Mouse (Mus musculus): ENCODE measurements at regions not wholly inside any gene's neighbourhood (a gene's known extent, or its start where the extent isn't known, plus 50 kb on each side); places are given as distances from the start of the nearest gene placed in this dataset.
"Not testable (repeated sequence)": the region's sequence is repeated elsewhere in the genome, so short reads cannot be mapped to it uniquely, and the experiment has no call there.

- DNase-seq = not testable (repeated sequence)
Observed at GRCm38 (mm10) chr10:51397016-51397415, 83.4 kb upstream of the Gm49339 start.

- DNase-seq = peak; percentile 80 to 85
Observed at GRCm38 (mm10) chr10:51405141-51405540, 75.3 kb upstream of the Gm49339 start.

- DNase-seq = no peak
Observed at GRCm38 (mm10) chr10:51412795-51413194, 67.6 kb upstream of the Gm49339 start.

- peak in 1 of 2 experiments; percentile 3 for DNase-seq
Observed at GRCm38 (mm10) chr10:51414512-51414911, 65.9 kb upstream of the Gm49339 start.

GRCm38 (mm10) chr10:51416723-51417122, 63.7 kb upstream of the Gm49339 start:
- DNase-seq = no peak

GRCm38 (mm10) chr10:51417221-51417911, 63.0 kb upstream of the Gm49339 start:
- no peak for DNase-seq

- no peak for DNase-seq
Observed at GRCm38 (mm10) chr10:51418550-51418949, 61.9 kb upstream of the Gm49339 start.

GRCm38 (mm10) chr10:51422501-51422900, 57.9 kb upstream of the Gm49339 start:
- DNase-seq = no peak

Data from cerebellum, postnatal 10 days (tissue).